Mouse (Mus musculus) adrenal gland, postnatal 14 days (tissue): ENCODE measurements around the gene Ift80. TPM values are rescaled to one million over a fixed set of nuclear protein-coding genes. Genes with fewer than 3 reads are reported as not detected.
"Not testable (repeated sequence)": the region's sequence is repeated elsewhere in the genome, so short reads cannot be mapped to it uniquely, and the experiment has no call there.

ENCODE experiments used
- DNase-seq: peaks from one replicate; pipeline ENCODE4 v3.0.0; 2021; ENCODE audit warnings: mixed read lengths
- total RNA-seq: library from RNA; stranded (reverse); gene quantifications from 2 replicates; pipeline ENCODE4 v1.2.3, GENCODE M21; 2021

Gene Ift80
- total RNA-seq, 1 experiment from 2014 or later: 23.2 TPM

DNA sequence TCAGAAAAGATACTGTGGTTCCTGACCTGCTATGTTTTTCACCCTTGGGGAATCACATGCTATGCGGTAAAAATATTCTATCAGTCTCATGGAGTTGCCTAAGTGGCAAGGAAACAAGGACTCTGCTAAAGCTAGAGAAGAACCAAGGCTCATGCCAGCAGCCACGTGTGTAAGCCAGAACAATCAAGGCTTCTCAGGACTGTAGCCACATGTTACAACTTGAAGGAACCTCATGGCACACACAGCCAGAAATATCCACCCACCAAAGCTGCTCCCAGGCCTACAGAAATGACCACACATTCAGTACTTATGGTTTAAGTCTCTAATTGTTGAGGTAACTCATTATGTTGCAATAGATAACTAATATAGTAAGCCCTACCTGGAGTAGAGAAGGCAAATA is 17.8 kb downstream of the Ift80 start:
- no peak for DNase-seq

DNA sequence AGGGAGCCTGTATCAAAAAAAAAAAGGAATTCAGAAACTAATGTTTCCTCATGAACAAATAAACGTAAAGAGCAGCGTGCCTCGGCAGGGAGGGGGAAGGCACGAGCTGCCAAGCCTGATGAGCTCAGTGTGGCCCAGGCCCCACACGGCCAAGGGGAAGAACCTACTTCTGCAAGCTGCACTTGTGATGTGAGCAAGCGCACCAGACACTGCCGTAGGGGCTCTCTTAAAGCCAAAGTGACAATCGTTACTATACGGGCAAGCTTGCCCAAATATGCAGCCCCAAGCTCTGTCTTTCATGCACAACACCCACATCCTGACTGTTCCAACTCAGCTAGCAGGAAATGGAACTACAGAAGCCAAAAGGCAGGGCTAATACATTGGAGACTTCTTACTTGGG is 23.5 kb downstream of the Ift80 start:
- DNase-seq: peak; percentile 18

DNA sequence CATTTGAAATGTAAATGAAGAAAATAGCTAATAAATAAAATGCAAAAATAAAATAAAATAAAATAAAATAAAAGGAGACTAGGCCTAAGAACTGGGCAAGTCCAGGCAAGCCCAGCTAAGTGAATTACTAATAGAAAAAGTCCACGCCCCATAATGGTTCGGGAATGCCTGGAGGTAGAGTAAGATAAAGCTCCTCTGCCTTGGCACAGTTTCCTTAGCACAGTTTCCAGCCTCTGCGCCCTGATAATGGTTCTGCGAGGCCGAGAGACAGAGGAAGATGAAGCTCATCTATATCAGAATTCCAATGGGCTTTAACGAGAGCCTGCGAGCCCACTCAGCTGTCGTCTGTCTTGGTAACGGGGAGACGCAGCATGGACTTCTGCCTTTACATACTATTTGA is 25.2 kb downstream of the Ift80 start:
- DNase-seq: no peak

DNA sequence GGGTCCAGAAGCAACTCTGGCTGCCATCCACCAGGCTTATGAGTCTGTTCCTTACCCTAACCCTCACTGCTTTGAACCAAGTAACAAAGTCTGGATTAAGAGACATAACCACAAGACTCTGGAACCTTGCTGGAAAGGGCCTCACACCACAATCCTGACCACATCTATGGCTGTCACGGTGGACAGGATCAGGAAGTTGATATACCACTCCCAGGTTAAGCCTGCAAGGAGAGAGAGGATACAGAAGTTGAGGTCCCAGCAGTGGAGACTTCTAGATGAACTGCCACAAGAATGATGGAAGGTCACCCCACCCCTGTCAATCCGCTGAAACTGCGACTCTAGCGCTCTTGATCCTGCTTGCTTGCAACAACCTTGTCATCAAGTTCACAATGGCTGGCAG is 26.7 kb downstream of the Ift80 start:
- DNase-seq: no peak

DNA sequence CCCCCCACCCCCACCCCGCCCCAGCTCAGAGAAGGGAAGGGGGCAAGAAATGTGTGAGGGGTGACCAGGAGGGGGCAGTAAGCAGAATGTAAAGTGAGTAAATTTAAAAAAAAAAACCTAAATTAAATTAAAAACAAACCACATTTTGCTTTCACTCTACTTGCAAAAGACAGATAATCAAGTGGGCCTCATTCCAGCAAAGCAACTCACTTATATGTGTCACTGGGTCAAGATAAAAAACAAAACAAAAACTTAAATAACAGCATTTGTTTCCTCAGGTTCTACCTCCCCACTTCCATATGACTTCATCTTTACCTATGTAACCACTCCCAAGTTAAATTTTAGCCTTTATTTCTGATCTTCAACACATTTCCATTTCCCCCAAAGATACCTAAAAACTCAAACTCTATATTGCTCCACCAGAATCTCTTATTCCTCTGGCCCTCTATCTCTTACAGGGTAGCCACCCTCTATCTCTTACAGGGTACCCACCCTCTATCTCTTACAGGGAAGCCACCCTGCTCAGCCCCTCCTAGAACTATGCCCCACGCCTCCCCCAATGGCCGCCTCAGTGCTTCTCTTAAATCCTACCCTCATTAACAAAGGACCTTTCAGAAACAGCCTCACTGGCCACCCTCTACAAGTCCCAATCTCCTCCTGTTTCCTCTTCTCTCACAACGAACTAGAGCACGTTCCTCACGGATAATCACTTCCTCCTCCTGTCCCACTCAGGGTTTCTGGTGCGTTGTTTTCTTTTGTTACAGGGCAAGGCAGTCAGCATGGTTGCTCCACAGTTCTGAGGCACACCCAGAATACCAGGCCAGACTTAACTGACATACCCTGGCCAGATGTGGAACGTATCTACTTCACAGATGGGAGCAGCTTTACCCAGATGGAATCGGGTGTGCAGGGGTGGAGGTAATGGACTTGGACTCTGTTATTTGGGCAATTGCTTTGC is 28.6 kb downstream of the Ift80 start:
- DNase-seq: no peak

DNA sequence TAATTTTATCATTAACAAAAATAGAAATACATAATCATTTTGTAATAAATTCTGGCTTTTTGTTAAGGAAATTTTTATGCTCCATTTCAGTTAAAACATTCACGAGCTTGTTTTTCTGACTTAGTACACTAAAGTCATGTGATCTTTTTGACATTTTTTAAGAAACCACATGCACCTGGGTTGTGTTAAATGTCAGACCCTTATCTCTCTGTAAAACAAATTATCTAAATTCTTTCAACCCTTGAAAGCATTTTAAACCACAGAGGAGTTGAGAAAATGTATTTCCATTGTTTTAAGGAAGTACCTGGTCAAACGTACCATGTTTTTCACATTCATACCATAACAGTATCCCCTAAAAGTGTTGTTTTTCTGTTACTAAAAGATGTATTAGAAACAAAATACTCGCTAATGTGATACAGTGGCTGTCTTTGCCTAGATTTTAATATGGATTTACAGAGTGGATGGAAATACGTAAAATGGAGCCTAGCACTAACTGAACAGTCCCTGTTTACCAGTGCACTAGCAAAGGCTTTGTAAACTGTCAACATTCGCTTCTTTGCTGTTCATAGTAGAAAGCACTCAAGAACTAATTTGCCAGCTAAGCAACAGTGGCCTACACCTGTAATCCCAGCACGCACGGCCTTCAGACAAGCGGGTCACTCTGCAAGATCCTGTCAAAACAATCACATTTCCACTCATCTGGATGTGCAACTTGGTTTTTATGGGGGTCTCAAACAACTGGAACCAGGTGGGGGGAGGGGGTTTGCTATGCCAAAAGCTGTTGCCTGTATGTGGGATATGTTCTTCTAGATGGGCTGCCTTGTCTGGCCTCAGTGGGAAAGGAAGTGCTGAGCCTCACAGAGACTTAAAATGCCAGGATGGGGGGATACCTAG is 29.5 kb downstream of the Ift80 start:
- DNase-seq: no peak

DNA sequence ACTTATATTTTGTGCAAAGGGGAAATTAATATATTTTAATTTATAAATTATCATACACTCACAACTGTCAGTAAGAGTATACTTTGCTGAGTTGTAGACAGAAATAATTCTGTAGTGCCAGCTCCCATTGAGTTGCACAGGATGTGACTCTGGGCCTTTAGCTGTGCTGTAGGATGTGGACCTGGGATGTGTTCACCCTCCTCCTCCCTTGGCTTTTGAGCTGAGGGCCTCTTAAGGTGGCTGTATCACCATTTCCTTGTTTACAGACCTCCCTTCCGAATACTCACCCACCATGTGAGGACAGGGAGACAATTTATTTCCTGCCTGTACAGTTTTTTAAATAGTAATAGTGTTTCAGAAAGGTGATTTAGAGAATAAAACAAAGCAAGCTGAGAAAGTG is 30.8 kb downstream of the Ift80 start:
- no peak for DNase-seq

- no peak for DNase-seq
Observed at GRCm38 (mm10) chr3:68969091-68969590, 35.2 kb downstream of the Ift80 start.

DNA sequence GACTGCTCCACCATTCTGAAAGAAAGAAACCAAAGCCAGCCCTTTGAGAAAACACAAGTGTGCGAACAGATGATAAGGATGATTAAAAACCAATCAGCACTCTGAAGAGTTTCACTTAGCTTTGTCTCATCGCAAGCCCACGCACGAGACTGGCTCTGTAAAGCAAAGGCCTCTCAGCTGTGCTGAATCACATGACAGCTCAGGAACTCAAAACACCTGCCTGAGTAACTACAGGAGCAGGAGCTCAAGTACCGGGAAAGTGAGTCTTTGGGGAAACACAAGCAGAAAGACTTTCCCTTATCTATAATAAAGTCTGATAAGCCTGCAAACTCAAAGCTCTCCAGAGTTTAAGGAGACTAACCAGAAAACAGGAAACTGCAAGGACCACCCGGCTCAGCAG is 37.0 kb downstream of the Ift80 start:
- DNase-seq: no peak

GRCm38 (mm10) chr3:68966527-68967285 is 37.7 kb downstream of the Ift80 start:
- no peak for DNase-seq

- peak; percentile 25 for DNase-seq
Observed at GRCm38 (mm10) chr3:68964682-68965081, 39.7 kb downstream of the Ift80 start.

DNA sequence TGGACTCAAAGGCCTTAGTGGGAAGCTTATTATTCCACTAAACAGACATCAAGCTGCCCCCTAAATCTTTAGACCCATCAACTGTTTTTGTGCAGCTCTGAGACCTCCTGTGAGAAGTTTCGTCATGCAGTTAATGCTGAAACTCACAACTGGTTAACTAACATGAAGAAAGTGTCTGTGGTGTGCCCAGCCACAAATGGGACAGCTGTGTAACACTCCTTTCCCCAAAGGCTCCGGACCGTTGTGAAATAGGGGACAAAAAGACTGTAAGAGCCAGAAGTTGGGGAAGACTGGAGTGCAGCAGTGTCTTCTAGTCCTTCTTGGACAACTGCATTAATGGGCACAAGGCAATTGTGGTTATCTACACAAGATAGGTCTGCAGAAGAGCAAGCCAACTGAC is 47.0 kb downstream of the Ift80 start:
- no peak for DNase-seq

DNA sequence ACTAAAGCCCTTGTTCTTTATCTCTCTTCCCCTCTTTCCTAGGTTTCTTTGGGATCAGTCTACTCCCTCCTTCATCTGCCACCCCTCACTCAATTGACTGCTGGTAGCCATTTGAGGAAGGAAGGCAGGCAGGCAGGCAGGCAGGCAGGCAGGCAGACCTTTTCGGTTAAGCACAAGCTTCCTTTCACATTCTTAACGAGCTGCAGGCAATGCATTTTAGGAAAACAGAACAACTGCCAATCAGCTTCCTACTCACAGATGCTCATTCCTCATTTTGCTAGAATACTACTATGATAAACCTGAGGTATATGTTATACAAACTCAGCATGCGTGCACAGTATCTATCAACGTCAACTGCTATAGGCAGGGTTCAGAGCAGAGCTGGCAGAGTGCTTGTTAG is 47.9 kb downstream of the Ift80 start:
- no peak for DNase-seq

DNA sequence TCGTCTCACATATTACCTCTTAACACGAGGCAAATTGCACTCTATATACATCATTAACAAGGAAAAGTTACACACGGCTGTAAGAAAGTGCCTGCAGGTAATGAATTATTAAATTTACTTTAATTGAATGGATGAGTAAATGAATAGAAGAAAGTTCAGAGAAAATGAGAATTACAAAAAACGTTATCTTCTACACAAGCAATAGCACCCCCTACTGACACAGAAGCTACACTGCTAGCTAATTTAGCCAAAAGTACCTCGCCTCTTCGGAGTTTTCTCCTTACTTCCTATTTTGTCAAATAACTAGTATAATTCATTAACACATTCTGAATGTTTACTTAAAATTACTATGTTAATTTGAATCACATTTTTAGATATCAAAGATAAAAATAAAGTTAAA is 49.9 kb downstream of the Ift80 start:
- DNase-seq: peak; percentile 21

GRCm38 (mm10) chr3:68952707-68953106 is 51.7 kb downstream of the Ift80 start:
- no peak for DNase-seq

DNA sequence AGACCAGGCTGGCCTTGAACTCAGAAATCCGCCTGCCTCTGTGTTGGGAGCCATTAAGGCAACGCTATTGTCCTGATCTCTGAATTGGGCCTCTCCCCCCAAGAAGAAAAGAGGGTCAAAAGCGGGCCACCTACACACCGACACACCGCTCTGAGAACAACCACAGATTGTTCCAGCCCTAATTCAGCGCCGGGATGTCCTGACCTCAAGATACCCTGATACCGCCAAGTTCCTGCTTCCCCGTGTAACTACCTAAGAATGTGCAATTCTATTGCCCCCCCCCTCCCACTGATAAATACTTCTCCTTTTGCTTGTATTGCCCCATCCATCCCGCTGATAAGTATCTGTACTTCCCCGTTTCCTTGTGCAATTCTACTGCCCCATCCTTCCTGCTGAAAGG is 52.4 kb downstream of the Ift80 start:
- DNase-seq: not testable (repeated sequence)

- DNase-seq: no peak
Observed at GRCm38 (mm10) chr3:68949381-68949780, 55.0 kb downstream of the Ift80 start.

GRCm38 (mm10) chr3:68948918-68949317 is 55.5 kb downstream of the Ift80 start:
- DNase-seq: no peak

GRCm38 (mm10) chr3:68941867-68942266 is 62.5 kb downstream of the Ift80 start:
- DNase-seq: no peak

- no peak for DNase-seq
Observed at GRCm38 (mm10) chr3:68940311-68940710, 64.1 kb downstream of the Ift80 start.

GRCm38 (mm10) chr3:68939312-68939711 is 65.1 kb downstream of the Ift80 start:
- DNase-seq: no peak

- DNase-seq: no peak
Observed at GRCm38 (mm10) chr3:68936709-68937108, 67.7 kb downstream of the Ift80 start.
